Mouse (Mus musculus) cerebellum, adult 9-11 months (tissue): Measurements from ENCODE around the gene Il23a.
"Not testable (repeated sequence)": the region's sequence is repeated elsewhere in the genome, so short reads cannot be mapped to it uniquely, and the experiment has no call there.

Experiments
- DNase-seq: peaks from one replicate; pipeline ENCODE4 v3.0.0; 2022

Il23a gene

DNA sequence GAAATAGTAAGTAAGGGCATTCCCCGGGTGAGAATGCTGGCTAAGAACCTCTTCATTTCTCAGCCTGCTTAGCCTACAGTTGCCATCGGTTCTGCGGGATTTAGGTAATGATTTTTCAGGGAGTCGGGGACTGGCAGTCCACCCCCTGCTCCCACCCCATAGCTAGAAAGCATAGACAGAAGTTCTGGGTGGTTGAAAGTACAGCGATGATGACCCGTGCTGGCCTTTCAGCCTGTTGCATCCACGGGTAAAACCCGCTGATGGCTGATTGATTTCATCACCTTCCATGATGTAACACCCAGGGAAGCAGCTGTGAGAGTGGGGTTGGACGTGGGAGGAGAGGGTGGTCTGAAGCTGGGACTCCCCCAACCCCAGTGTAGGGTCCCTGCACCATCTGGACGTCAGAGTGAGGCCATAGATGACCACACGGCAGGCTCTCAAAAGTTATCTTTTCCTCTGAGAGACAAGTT lies at the start of gene Il23a:
Il23a (minus strand) TSS at position 51 of the 470 bp plus-strand sequence.
- DNase-seq = no peak

- DNase-seq = no peak
Measured at GRCm38 (mm10) chr10:128347541-128347940, 49.0 kb upstream of the Il23a start.

DNA sequence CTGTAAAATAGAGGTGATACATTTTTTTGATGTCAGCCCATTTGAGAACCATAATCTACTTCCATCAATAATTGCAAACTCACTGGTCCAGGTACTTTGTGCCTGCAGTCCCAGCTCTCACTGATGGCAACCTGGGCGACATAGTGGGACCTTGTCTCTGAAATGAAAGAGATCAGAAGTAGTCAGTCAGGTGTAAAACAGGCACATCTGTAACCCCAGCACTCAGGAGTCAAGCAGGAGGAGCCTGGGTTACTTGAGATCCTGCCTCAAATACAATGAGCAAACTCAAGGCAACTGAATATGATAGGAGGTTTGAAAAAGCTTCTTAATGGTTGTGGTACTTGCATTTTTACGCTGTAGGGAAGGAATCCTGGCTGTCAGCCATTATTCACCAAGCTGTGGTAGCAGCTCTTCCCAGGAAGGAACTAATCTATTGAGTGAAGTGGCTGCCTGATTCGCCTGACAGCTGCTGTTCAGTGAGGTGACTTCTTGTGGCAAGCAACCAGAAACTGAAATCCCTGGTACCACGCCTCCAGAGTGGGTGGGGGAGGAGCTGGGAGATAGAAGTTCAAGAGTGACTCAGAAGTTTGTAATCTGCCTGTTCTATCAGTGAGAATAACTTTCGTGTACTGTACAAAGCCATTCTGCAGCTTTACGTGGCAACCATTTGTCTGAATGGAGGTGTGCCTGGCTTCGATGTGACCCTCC lies 46.2 kb upstream of the Il23a start:
- DNase-seq = no peak

GRCm38 (mm10) chr10:128343436-128343835 lies 44.9 kb upstream of the Il23a start:
- DNase-seq = no peak

- DNase-seq = no peak
Measured at GRCm38 (mm10) chr10:128340257-128340656, 41.7 kb upstream of the Il23a start.

- DNase-seq = no peak
Measured at GRCm38 (mm10) chr10:128338948-128339347, 40.4 kb upstream of the Il23a start.

DNA sequence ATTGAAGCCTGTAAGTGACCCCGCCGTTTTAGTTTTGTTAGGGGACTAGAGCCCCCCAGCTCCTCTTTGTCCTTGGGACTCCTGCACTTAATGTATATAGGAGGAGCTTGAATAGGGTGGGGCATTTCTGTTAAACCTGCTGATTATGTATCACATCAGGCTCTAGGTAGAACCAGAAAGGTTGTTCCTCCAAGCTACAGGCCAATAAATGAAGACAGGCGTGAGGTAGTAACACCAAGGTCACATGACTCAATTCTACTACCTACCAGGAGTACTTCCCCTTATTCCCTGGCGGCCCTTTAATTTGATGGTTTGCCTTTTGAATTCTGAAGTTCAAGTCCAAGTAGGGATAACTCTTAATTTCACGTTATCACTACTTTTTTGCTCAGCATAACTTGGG lies 39.9 kb upstream of the Il23a start:
- no peak for DNase-seq

- DNase-seq = peak; percentile 97
Measured at GRCm38 (mm10) chr10:128337306-128338181, 39.0 kb upstream of the Il23a start, which contains the start of gene Cs. Cs (plus strand) TSS chr10:128337734.

DNA sequence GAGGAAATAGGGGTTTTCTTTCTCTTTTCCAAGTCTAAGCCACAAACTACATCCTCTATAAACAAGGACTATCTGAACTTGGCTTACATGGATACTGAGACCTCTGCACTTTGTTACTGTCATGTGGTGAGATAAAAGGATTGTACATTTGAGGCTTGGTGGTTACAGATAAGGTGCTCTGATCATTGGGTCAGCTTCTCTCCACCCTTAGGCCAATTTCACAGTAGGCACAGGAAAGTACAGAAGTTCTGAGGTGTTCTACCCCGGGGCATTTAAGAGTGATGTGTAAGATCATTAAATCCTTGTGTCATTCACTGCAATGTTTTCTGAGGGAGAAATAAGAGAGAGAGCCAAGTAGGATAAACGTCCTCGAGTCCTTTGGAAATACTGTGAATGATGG lies 38.0 kb upstream of the Il23a start:
- no peak for DNase-seq

DNA sequence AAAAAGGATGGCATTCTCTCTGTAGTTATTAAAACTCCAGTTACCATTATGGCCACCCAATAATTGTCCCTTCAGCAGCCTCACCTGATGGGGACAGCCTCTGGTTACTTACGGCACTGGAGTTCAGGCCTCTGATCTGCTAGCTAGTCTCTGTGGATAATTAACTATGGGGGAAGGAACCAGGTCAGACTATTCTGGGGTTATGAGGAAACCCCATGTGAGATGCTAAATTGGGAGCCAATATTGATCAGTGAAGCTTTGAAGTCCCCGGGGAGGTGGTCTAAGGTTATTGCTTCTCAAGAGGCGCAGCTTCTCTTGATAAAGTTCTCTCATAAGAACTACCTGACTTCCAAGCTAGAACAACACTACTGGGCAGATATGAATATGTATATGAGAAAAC lies 37.6 kb upstream of the Il23a start:
- DNase-seq = no peak

DNA sequence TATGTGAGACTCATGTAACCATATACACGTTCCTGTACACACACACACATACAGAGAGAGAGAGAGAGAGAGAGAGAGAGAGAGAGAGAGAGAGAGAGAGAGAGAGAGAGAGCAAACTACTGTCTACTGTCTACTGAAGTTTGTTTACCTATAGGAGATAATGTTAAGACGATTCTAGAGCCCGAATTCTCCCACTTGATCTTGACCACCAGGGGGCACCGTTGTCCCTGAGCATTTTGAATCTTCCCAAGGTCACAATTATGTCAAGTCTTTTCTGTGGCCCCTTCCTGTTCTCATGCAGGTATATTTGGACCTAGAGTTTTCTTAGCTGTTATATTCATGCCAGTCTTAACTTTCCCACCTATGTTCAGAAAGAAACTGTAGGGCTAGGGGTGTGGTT lies 37.0 kb upstream of the Il23a start:
- DNase-seq = peak; percentile 60

DNA sequence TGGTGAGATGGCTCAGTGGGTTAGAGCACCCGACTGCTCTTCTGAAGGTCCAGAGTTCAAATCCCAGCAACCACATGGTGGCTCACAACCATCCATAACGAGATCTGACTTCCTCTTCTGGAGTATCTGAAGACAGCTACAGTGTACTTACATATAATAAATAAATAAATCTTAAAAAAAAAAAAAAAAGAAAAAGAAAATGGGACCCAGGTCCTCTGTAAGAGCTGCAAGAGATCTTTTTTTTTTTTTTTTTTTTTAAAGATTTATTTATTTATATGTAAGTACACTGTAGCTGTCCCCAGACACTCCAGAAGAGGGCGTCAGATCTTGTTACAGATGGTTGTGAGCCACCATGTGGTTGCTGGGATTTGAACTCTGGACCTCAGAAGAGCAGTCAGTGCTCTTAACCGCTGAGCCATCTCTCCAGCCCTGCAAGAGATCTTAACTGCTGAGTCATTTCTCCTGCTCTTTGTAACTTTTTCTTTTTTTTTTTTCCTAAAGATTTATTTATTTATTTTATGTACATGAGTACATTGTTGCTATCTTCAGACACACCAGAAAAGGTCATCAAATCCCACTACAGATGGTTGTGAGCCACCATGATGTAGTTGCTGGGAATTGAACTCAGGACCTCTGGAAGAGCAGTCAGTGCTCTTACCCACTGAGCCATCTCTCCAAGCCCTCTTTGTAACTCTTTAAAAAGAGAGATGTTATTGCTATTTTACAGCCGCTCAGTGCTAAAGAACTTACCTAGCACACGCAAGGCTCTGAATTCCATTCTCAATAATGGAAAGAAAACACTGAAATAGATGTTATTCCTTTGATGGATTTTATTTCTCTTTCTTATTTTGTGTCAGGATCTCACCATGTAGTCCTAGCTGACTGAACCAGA lies 34.1 kb upstream of the Il23a start:
- not testable (repeated sequence) for DNase-seq

DNA sequence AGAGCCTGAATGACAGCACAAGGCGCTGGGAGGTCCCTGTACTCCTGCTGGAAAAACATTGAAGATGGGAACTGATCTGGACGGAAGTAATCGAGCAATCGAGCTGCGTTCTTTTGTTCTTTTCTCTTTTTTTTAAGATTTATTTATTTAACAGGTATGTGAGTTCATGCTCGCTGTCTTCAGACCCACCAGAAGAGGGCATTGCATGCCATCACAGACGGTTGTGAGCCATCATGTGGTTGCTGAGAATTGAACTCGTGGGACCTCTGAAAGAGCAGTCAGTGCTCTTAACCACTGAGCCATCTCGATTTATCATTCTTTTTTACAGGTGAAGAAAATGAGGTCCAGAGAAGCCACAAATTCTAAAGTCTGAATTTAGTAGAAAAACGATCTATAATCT lies 29.1 kb upstream of the Il23a start:
- DNase-seq = no peak

DNA sequence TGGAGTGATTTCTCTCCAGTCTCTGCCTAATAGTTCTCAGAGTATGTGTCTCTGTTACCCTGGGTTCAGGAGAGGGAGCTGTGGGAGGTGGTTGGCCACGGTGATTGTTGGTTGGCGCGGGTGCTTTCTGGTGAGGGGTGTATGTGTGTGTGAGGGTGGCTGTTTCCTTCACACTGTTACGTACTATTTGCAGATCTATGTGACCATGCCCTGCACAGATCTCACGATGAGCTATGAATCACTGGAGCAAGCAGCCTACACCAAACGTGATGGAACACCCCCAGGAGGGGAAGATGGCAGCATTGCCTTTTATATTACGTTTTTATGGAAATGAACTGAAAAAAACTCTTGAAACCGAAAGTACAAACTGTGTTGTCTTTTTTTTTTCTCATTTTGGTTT lies 28.3 kb upstream of the Il23a start:
- DNase-seq = no peak

DNA sequence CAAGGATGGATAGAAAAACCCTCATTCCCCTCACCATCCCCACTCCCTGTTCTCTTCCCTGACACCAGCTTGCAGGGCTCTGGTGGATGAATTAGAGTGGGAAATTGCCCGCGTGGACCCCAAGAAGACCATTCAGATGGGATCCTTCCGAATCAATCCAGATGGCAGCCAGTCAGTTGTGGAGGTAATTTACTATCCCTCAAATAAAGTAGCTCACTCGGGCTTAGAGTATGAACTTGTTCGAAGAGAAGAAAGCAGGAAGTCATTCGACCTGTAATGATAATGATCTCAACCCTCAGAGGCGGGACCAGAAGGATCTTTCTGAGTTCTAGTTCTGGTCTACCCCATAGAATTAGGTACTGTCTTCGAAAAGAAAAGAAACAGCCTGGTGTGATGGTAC lies 25.0 kb upstream of the Il23a start:
- DNase-seq = no peak

DNA sequence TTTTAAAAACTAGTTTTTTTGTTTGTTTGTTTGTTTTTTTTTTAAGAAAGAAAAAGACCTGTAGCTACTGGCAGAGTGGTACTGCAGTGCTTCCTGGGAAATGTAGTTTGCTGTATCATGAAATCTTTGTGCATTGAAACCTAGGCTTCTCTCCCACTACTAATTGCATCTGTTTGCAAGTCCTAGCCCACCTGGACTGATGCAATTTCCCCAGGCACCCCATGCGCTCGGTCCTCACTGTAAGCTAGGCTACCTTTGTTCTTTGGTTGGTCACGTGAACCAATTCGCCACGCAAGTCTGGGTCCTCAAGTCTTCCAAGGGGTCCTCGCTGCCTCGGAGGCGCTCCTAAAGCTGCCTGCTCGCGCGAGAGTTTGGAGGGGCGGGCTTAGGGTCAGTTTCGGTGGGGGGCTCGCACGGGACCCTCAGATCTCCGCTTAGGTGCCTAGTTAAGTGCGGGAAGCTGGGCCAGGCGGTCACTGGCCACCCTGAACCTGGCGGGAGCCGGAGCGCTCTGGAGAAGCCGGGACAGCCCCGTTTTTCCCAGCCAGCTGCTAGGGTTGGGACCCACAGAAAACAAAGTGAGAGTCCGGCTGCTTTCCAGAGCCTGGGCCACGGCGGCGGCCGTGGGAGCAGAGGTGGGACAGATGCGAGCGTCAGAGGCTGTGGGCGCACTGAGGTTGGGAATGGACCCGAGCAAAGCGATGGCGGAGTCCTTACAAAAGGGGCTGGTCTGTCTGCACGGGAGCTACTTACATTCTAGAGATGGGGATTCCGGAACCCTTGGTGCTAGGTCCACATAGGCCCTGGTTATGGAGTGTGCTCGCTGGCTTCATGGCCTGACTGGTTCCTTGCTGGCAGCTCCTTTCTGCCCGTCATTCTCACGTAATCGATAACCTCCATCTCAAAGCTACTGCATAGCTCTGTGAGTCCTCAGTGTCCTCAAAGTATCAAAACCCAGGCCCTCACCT lies 23.9 kb upstream of the Il23a start, which contains the start of gene Cnpy2:
Cnpy2 (plus strand) TSS at position 319 of the 968 bp plus-strand sequence.
- DNase-seq = peak; percentile 82

DNA sequence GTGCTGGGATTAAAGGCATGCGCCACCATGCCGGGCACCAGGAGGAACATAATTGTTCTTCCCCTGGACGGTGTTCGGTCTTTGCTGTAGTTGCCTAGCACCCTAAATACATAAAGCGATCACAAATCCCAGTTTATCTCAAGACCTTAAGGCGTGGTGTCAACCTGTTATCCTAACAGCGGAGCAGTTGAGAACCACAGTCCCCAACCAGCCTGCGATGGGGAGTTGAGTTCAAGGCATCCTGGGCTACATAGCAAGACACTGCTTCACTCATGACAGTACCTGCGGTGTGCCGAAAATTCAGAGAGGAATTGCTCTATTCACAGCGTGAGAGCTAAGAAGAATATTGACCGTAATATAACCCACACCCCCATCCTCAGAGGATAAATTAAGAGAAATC lies 23.1 kb upstream of the Il23a start:
- DNase-seq = no peak

- no peak for DNase-seq
Measured at GRCm38 (mm10) chr10:128315578-128315977, 17.0 kb upstream of the Il23a start.

DNA sequence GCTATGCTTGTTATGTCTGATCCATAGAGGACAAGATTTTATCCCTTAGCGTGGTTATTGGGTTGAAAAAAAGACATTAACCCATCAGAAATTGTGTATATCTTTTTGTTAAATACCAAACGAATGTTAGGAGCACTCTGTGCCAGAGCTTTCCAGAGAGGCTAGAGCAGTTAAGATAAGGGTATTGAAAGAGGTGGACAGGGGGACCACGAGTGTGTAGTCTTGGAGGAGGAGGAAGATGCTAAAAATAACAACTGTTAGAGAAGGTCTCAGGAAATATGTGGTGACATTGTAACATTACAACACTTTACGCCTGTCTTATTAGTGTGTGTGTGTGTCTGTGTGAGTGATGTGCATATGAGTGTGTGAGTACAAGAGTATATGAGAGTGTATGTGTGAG lies 12.3 kb upstream of the Il23a start:
- no peak for DNase-seq

GRCm38 (mm10) chr10:128310177-128310576 lies 11.6 kb upstream of the Il23a start:
- DNase-seq = peak; percentile 67

GRCm38 (mm10) chr10:128309654-128310053 lies 11.1 kb upstream of the Il23a start:
- DNase-seq = no peak
